Mouse (Mus musculus) C2C12 (cell line): ENCODE measurements around the gene Myh7b.

Experiments used
- CTCF ChIP-seq: IDR thresholded peaks from one replicate; pipeline ENCODE4 v1.5.1; 2011; ENCODE audit not compliant: control insufficient read depth, insufficient read depth, insufficient read length
- MAX ChIP-seq: IDR thresholded peaks from one replicate; pipeline ENCODE4 v1.6.1; 2011; ENCODE audit warnings: mild to moderate bottlenecking, control low read depth
- MYOD1 ChIP-seq: IDR thresholded peaks from one replicate; pipeline ENCODE4 v1.6.1; 2011; ENCODE audit warnings: low read depth; ENCODE audit not compliant: control insufficient read depth, insufficient read length

GRCm38 (mm10) chr2:155679586-155680110 is 68.6 kb downstream of the Myh7b start:
- TF ChIP-seq CTCF (no peak), MAX (no peak), MYOD1 (no peak)
